Mouse (Mus musculus): ENCODE results near the gene Dixdc1. TPM values are rescaled to one million over a fixed set of nuclear protein-coding genes. Genes with fewer than 3 reads are reported as not detected.

Gene Dixdc1
- polyA plus RNA-seq, 1 experiment from 2014 or later = 7.7 TPM

DNA sequence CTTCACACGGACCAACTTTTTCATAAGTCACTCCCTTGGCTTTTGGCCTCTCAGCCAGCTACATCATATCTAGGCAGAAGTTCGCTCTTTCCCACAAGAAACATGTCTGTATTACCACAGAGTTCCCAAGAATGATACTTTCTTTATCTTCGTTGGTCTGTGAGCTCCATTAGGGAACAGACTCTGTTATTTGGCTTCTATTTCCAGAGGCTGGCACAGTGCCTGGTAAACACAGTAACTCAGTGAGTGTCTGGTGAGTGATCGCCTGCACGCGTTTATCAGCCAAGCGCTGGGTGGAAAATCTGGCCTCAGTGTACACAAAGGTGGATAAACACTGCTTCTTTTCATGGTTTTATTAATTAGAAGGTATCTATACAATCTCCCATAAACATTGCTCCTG is 15.9 kb downstream of the Dixdc1 start:
- no peak overlapping the region for H3K9ac ChIP-seq (ENCODE audit: low read length)
- H3K4me1 ChIP-seq (replicated peaks; ENCODE audit: control insufficient read depth, insufficient read depth, low read length) = peaks cover 7% of the 10 kb centered on the region; the same call in 1 of the 2 replicates
- H3K36me3 ChIP-seq (ENCODE audit: control insufficient read depth, insufficient read depth, low read length) = no peaks in the 10 kb centered on the region
- H3K27me3 ChIP-seq (replicated peaks; ENCODE audit: control insufficient read depth, insufficient read depth, low read length) = no peaks in the 10 kb centered on the region
- H3K9me3 ChIP-seq (ENCODE audit: control insufficient read depth, low read length) = no peaks in the 10 kb centered on the region
- H3K27ac ChIP-seq (ENCODE audit: low read depth) = no peak overlapping the region
- H3K4me3 ChIP-seq (ENCODE audit: low read depth, low read length) = no peak overlapping the region
- WGBS = 36% methylated on average over 7 of the region's 7 CpGs
- no peak for ATAC-seq (replicated peaks; ENCODE audit: low FRiP score, low TSS enrichment, low read depth)
- DNase-seq (ENCODE audit: low spot score) = no peak
- H3K4me2 ChIP-seq (ENCODE audit: low read length) = 0 out of 2 replicates have a peak overlapping the region, but pooled peaks have one; percentile 7

DNA sequence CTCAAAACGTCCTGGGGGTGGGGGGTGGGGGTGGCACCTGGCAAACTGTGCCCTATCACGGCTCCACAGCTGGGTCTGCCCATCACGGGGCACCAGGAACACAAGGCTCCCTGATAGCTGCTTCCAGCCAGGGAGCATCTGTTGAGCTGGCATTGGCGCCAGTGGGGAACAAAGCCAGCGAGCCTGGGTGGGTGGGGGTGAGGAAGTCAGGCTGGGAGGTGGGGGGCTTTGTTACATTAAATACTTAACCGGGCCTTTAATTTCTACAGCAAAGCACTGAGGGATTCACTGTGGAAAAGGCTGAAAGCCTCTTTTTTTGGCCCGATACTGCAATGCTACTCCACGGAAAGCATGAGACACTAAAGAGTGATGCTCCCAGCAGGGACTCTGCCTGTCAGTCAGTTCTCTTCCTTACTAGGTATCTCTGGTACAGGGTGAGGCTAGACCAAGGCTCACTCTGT is 16.8 kb downstream of the Dixdc1 start:
- H3K9ac ChIP-seq (ENCODE audit: low read length) = no peak overlapping the region
- H3K27ac ChIP-seq (ENCODE audit: low read depth) = no peak overlapping the region
- no peak overlapping the region for H3K4me2 ChIP-seq (ENCODE audit: low read length)
- H3K36me3 ChIP-seq (ENCODE audit: control insufficient read depth, insufficient read depth, low read length) = no peaks in the 10 kb centered on the region
- WGBS = 55% methylated on average over 8 of the region's 8 CpGs
- no peak for DNase-seq (ENCODE audit: low spot score)
- H3K4me1 ChIP-seq (replicated peaks; ENCODE audit: control insufficient read depth, insufficient read depth, low read length) = peaks cover 7% of the 10 kb centered on the region; the same call in 1 of the 2 replicates
- ATAC-seq (replicated peaks; ENCODE audit: low FRiP score, low TSS enrichment, low read depth) = no peak
- H3K27me3 ChIP-seq (replicated peaks; ENCODE audit: control insufficient read depth, insufficient read depth, low read length) = no peaks in the 10 kb centered on the region
- H3K9me3 ChIP-seq (ENCODE audit: control insufficient read depth, low read length) = no peaks in the 10 kb centered on the region
- no peak overlapping the region for H3K4me3 ChIP-seq (ENCODE audit: low read depth, low read length)

DNA sequence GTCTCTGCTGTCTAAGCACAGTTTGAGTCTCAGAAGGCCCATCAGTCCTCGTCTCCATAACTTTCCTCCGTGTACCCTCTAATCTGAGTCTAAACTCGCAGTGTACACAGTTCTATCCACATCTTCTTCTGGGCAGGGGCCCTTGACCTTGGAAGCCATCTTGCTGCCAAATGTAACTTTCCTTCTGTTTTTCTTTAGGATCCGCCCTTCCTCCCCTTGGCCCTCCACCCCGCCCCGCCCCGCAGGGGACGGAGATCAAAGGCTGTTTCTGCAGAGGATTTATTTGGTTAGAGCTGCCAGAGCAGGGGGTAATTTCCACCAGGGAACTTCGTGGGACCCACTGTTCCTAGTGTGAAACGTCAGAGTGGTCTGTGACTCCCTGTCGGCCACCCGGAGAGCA is 18.3 kb downstream of the Dixdc1 start:
- no peak for ATAC-seq (replicated peaks; ENCODE audit: low FRiP score, low TSS enrichment, low read depth)
- Histone ChIP-seq H3K36me3 (ENCODE audit: control insufficient read depth, insufficient read depth, low read length) (no peaks in the 10 kb centered on the region), H3K27ac (ENCODE audit: low read depth) (no peak overlapping the region), H3K4me3 (ENCODE audit: low read depth, low read length) (no peak overlapping the region), H3K4me1 (replicated peaks; ENCODE audit: control insufficient read depth, insufficient read depth, low read length) (peaks cover 7% of the 10 kb centered on the region; the same call in 1 of the 2 replicates), H3K27me3 (replicated peaks; ENCODE audit: control insufficient read depth, insufficient read depth, low read length) (no peaks in the 10 kb centered on the region), H3K9ac (ENCODE audit: low read length) (no peak overlapping the region), H3K4me2 (ENCODE audit: low read length) (no peak overlapping the region), H3K9me3 (ENCODE audit: control insufficient read depth, low read length) (no peaks in the 10 kb centered on the region)
- no peak for DNase-seq (ENCODE audit: low spot score)
- WGBS = 28% methylated on average over 12 of the region's 12 CpGs

DNA sequence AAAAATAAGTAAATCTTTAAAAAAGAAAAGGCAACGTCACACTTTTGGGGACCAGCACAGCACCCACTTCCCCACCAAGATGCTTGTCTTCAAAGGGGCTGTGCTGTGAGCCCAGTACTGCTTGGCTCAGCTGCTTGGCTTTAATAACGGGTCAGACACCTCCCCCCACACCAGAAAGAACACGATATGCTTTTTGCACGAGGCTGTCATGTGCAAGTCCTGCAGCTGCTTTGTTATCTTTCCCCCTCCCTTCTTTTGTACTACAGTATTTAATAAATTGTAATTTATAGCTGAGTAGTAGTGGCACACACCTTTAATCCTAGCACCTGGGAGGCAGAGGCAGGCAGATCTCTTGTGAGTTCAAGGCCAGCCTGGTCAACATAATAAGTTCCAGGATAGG is 20.4 kb downstream of the Dixdc1 start:
- no peak overlapping the region for H3K4me2 ChIP-seq (ENCODE audit: low read length)
- DNase-seq (ENCODE audit: low spot score) (no peak), ATAC-seq (replicated peaks; ENCODE audit: low FRiP score, low TSS enrichment, low read depth) (no peak)
- H3K4me1 ChIP-seq (replicated peaks; ENCODE audit: control insufficient read depth, insufficient read depth, low read length) = peaks cover 7% of the 10 kb centered on the region; the same call in 1 of the 2 replicates
- H3K4me3 ChIP-seq (ENCODE audit: low read depth, low read length) = no peak overlapping the region
- 84% methylated on average over 4 of the region's 4 CpGs for WGBS
- H3K27me3 ChIP-seq (replicated peaks; ENCODE audit: control insufficient read depth, insufficient read depth, low read length) = no peaks in the 10 kb centered on the region
- no peaks in the 10 kb centered on the region for H3K36me3 ChIP-seq (ENCODE audit: control insufficient read depth, insufficient read depth, low read length)
- H3K9me3 ChIP-seq (ENCODE audit: control insufficient read depth, low read length) = no peaks in the 10 kb centered on the region
- no peak overlapping the region for H3K9ac ChIP-seq (ENCODE audit: low read length)
- no peak overlapping the region for H3K27ac ChIP-seq (ENCODE audit: low read depth)

DNA sequence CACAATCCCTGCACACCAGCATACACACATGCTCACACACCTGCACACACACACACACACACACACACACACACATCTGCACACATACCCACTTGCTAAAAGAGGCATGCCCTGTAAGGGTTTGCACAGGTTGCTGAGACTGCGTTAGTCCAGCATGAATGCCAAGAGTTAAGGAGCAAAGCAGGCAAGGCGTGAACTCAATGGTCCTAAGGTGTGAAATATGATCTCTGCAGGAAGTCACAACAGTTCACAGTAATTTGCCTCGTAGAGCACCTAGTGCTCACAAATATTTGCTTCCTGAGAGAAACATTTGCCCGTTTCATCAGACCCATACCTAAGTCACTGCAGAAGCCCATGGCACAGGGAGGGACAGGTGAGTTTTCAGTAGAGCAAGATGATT is 25.1 kb downstream of the Dixdc1 start:
- ATAC-seq (replicated peaks; ENCODE audit: low FRiP score, low TSS enrichment, low read depth) (no peak), DNase-seq (ENCODE audit: low spot score) (no peak)
- no peaks in the 10 kb centered on the region for H3K36me3 ChIP-seq (ENCODE audit: control insufficient read depth, insufficient read depth, low read length)
- H3K27ac ChIP-seq (ENCODE audit: low read depth) = no peak overlapping the region
- H3K9ac ChIP-seq (ENCODE audit: low read length) = no peak overlapping the region
- H3K4me2 ChIP-seq (ENCODE audit: low read length) = no peak overlapping the region
- H3K4me1 ChIP-seq (replicated peaks; ENCODE audit: control insufficient read depth, insufficient read depth, low read length) = no peaks in the 10 kb centered on the region
- H3K9me3 ChIP-seq (ENCODE audit: control insufficient read depth, low read length) = no peaks in the 10 kb centered on the region
- no peaks in the 10 kb centered on the region for H3K27me3 ChIP-seq (replicated peaks; ENCODE audit: control insufficient read depth, insufficient read depth, low read length)
- 43% methylated on average over 4 of the region's 4 CpGs for WGBS
- no peak overlapping the region for H3K4me3 ChIP-seq (ENCODE audit: low read depth, low read length)

DNA sequence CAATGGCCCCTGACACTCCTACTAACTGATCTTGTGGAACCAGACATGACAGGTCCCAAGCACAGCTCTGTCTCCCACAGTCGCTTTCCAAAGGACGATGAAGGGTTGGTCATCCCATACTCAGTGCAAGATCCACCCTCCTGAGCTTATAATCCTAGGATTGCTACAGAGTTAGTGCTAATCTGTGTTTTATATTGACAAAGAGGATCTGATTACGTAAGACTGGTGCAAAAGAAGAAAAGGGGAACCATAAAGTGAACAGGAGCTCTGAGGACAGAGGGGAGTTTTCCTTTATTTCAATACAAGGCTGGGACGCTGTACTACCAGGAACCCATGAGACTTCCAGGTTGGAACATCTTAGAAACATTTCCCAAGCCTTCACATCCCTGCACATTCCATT is 28.0 kb downstream of the Dixdc1 start:
- DNase-seq (ENCODE audit: low spot score) (no peak), ATAC-seq (replicated peaks; ENCODE audit: low FRiP score, low TSS enrichment, low read depth) (no peak)
- no peak overlapping the region for H3K4me3 ChIP-seq (ENCODE audit: low read depth, low read length)
- H3K4me2 ChIP-seq (ENCODE audit: low read length) = no peak overlapping the region
- no peaks in the 10 kb centered on the region for H3K4me1 ChIP-seq (replicated peaks; ENCODE audit: control insufficient read depth, insufficient read depth, low read length)
- no peaks in the 10 kb centered on the region for H3K9me3 ChIP-seq (ENCODE audit: control insufficient read depth, low read length)
- no peaks in the 10 kb centered on the region for H3K36me3 ChIP-seq (ENCODE audit: control insufficient read depth, insufficient read depth, low read length)
- no peaks in the 10 kb centered on the region for H3K27me3 ChIP-seq (replicated peaks; ENCODE audit: control insufficient read depth, insufficient read depth, low read length)
- H3K9ac ChIP-seq (ENCODE audit: low read length) = no peak overlapping the region
- WGBS = 84% methylated on average over 4 of the region's 4 CpGs
- no peak overlapping the region for H3K27ac ChIP-seq (ENCODE audit: low read depth)

DNA sequence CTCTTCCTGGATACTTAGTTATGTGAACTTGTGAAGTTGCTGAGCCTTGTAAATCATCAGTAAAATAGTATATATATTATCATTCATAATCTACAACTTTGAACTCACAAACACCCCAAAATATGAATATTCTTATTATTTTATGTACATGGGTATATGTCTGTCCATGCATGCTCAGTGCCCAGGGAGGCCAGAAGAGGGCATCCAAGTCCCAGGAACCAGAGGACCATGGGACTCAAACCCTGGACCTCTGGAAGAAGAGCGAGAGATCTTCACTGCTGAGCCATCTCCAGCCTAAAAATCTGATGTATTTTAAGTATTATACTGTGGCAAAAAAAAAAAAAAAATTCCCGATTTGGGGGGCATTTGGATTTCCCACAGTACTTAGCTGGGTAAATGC is 30.2 kb downstream of the Dixdc1 start:
- Histone ChIP-seq H3K27me3 (replicated peaks; ENCODE audit: control insufficient read depth, insufficient read depth, low read length) (no peaks in the 10 kb centered on the region), H3K4me3 (ENCODE audit: low read depth, low read length) (no peak overlapping the region), H3K4me1 (replicated peaks; ENCODE audit: control insufficient read depth, insufficient read depth, low read length) (no peaks in the 10 kb centered on the region), H3K9me3 (ENCODE audit: control insufficient read depth, low read length) (no peaks in the 10 kb centered on the region), H3K9ac (ENCODE audit: low read length) (no peak overlapping the region), H3K4me2 (ENCODE audit: low read length) (no peak overlapping the region), H3K36me3 (ENCODE audit: control insufficient read depth, insufficient read depth, low read length) (no peaks in the 10 kb centered on the region), H3K27ac (ENCODE audit: low read depth) (no peak overlapping the region)
- DNase-seq (ENCODE audit: low spot score) (peak; percentile 55), ATAC-seq (replicated peaks; ENCODE audit: low FRiP score, low TSS enrichment, low read depth) (no peak)
- WGBS = 31% methylated on average over 2 of the region's 2 CpGs

DNA sequence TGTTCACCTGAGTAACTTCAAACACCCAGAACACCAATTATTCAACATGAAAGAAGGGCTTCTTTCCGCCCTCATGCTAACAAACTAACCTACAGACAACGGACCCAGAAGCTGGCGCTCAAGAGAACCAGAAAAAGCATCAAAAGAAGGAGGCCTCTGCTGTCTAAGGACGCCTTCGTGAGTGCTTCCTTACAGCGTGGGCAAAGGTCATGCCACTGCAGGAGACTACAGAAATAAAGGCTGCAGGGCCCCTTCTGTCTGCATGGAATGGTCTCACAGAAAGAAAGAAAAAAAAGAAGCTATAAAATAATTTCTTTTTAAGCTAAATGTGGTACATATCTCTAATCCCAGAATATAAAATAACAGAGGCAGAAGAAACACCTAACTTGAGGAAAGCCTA is 34.4 kb downstream of the Dixdc1 start:
- DNase-seq (ENCODE audit: low spot score) (no peak), ATAC-seq (replicated peaks; ENCODE audit: low FRiP score, low TSS enrichment, low read depth) (no peak)
- Histone ChIP-seq H3K4me3 (ENCODE audit: low read depth, low read length) (no peak overlapping the region), H3K4me2 (ENCODE audit: low read length) (no peak overlapping the region), H3K9me3 (ENCODE audit: control insufficient read depth, low read length) (no peaks in the 10 kb centered on the region), H3K9ac (ENCODE audit: low read length) (no peak overlapping the region), H3K27me3 (replicated peaks; ENCODE audit: control insufficient read depth, insufficient read depth, low read length) (no peaks in the 10 kb centered on the region; the same call in 1 of the 2 replicates), H3K27ac (ENCODE audit: low read depth) (no peak overlapping the region), H3K36me3 (ENCODE audit: control insufficient read depth, insufficient read depth, low read length) (no peaks in the 10 kb centered on the region), H3K4me1 (replicated peaks; ENCODE audit: control insufficient read depth, insufficient read depth, low read length) (no peaks in the 10 kb centered on the region)
- WGBS = 63% methylated on average over 6 of the region's 6 CpGs

DNA sequence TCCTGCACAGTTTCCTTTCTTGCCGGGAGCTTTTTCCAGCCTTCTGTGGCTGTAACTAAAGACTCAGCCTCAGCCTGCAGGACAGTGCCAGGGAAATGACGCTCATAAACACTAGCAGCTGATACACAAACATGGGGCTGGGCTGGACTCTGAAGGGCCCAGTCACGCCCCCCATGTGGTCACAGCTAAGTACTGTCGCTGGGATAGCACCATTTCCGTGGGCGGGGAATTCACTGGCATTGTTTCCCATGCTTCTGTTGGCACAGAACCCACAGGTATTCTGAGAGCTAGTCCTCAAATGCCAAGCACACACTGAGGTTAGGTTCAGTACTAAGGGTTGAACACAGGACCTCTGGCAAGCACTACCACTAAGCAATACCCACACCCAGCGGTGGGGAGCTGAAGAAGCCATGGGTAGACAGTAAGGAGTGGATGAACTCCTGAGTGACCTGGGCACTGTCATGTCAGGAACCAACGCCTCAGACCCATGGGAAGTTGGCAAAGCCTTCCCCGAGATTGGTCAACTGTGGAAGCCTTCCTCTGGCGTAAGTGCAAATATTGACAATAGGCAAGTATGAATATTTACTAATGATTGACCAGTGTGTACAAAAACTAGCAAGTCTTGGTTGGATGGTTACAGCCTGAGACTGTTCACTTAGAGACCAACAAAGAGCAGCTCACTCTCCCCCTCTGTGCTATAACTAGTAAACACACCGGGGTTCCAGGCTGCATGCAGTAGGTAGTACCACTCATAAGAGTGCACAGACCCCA is 38.2 kb downstream of the Dixdc1 start:
- Histone ChIP-seq H3K27ac (ENCODE audit: low read depth) (no peak overlapping the region), H3K9me3 (ENCODE audit: control insufficient read depth, low read length) (no peaks in the 10 kb centered on the region), H3K36me3 (ENCODE audit: control insufficient read depth, insufficient read depth, low read length) (no peaks in the 10 kb centered on the region), H3K9ac (ENCODE audit: low read length) (no peak overlapping the region), H3K4me2 (ENCODE audit: low read length) (no peak overlapping the region), H3K4me3 (ENCODE audit: low read depth, low read length) (no peak overlapping the region), H3K4me1 (replicated peaks; ENCODE audit: control insufficient read depth, insufficient read depth, low read length) (peaks cover 5% of the 10 kb centered on the region), H3K27me3 (replicated peaks; ENCODE audit: control insufficient read depth, insufficient read depth, low read length) (peaks cover 14% of the 10 kb centered on the region; the same call in 1 of the 2 replicates)
- WGBS = 60% methylated on average over 11 of the region's 11 CpGs
- ATAC-seq (replicated peaks; ENCODE audit: low FRiP score, low TSS enrichment, low read depth) (no peak), DNase-seq (ENCODE audit: low spot score) (no peak)

Measured in intestine, embryonic 14.5 days (tissue).